Mouse (Mus musculus) layer of hippocampus, postnatal 14 days (tissue): Measurements from ENCODE around the gene Cfap45. TPM values are rescaled to one million over a fixed set of nuclear protein-coding genes. Genes with fewer than 3 reads are reported as not detected.

Source experiments
- DNase-seq, 2 experiments: peaks; one replicate each; pipeline ENCODE4 v3.0.0; 2021 to 2022; ENCODE audit warnings: low spot score in 2 of 2, mixed read lengths in 1 of 2
- long read RNA-seq, 2 experiments: library from polyadenylated mRNA; stranded (forward); transcript quantifications; one replicate each; pipeline ENCODE4 v2.0.0; 2021
- total RNA-seq, 2 experiments: library from RNA; stranded (reverse); gene quantifications; 2 replicates each; pipeline ENCODE4 v1.2.3; 2021

Gene Cfap45
- 1 to 10 TPM; 2.7 to 4.4 TPM for total RNA-seq
- long read RNA-seq, experiment 1, partial matches to known transcripts = 0 of 2 reads
- long read RNA-seq, experiment 1, other reads (novel, unspliced or antisense) = 0 of 2 reads
- long read RNA-seq, experiment 2, partial matches to known transcripts = 0 of 6 reads
- long read RNA-seq, experiment 2, other reads (novel, unspliced or antisense) = 2 of 6 reads

DNA sequence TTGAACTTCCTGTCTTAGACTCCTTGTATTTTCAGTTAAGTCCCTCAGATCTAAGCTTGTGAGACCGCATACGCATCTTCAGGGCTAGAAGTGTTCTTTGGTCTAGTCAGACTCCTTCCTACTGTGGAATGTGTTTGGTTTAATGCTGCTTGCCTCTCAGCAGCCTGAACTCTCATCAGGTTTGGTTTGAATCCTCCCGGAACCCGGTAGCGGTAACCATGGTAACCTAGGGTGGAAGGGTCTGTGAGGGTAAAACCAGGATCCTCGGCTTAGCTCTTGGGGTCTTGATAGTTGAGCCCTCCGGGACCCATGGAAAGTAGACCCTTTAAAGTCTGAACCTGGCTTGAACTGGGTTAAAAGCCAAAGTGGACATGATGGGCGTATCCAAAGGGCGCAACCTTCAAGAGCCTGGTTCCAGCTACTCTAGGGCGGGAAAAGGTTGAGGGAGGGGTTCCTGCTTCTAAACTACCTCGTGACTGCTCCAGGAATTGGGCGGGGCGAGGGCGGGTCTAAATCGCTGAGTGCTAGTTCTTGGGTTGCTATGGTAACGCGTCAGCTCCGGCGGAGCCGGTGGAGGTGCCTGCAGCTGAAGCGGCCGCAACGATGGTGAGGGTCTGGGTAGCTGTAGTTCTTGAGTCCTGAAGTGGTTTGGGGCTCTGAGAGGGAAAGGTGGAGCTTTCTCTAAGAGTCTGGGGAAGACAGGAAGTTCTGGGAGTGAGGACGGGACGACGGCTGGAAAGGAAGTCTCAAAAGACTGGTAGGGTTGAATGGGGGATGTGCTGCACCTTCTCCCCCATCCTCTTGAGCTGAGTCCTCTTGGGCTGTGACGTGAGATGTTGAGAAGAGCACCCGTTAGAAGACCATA lies at the start of gene Cfap45:
Cfap45 (plus strand) TSS at position 226 of the 865 bp plus-strand sequence.
- peak; percentile 59 to 73 for DNase-seq

DNA sequence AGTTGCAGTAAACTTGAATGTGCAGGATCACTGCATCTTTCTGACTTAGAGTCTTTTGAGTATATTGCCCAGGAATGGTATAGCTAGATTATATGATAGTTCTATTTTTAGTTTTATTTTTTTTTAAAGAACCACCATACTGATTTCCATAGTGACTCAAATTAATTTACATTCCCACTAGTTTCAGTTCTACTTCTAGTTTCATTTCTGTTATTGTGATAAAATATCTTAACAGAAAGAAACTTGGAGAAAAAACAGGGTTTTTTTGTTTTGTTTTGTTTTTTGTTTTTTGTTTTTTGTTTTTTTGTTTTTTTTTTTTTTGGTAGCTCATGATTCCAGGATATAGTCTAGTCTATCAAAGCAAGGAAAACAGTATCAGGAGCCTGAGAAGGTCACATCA lies 47.7 kb upstream of the Cfap45 start:
- no peak for DNase-seq

DNA sequence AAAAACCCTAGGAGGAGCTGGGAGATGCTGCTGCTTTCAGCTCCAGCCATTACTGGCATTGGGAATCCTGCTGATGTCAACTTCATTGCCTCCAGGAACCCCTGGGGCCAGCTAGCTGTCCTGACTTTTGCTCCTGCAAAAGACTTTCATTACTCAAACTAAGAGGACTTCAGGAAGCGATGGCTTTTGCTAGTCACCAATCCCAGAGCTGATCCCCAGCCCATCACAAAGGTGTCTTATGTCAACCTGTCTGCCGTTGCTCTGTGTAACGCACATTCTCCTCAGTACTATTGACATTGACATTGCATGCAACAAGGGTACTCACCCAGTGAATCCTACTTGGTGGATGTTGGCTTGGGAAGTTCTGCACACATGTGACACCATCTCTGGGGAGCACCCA lies 46.4 kb upstream of the Cfap45 start:
- no peak for DNase-seq

DNA sequence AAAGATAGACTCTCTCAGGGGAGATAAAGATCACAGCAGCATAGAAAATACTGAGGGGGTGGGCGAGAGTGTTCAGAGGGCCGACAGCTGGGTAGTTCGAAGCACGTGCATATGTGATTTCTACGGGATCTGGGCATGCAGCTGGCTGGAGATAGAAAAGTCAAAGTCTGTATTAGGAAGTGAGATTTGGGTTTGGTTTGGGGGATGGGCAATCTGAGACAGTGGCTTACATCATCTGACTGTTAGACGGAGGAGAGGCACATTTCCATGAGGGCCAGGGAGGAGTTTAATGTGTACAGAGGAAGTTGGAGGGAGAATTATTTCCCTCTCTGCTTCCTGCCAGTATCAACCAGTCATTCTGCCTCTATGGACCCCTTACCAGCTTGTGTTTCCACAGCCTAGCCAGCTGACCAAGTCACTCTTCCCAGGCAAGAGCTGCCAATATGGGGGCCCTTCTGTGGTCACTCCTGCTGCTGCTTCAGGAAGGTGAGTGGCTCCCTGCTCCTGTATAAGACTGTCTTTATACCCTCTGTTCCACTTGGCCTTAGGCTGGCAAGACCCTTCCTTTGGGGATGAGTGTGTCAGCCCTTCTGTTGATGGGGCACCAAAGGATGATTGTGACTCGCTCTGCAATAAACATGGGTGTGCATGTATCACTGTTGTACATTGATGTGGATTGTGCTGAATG lies 45.4 kb upstream of the Cfap45 start, which contains the start of gene Slamf9:
Slamf9 (plus strand) TSS at position 305 of the 688 bp plus-strand sequence.
- DNase-seq = no peak

DNA sequence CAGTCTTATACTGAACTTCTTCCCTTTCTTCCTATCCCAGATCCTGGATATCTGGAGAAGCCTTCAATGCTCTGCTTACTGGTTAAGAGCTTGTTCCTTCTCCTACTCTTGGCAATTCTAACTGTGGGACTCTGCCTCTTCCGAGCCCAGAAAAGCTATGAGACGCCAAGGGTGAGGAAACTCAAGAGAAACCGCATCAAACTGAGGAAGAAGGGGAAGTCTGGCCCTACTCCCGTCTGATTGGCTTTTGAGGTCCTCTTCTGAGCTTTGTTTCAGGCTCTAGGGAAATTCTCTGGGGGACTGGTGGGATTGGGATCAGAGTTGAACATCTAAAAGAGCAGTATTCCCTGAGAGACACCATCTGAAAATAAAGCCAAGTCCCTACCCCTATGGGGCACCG lies 42.6 kb upstream of the Cfap45 start:
- no peak for DNase-seq

DNA sequence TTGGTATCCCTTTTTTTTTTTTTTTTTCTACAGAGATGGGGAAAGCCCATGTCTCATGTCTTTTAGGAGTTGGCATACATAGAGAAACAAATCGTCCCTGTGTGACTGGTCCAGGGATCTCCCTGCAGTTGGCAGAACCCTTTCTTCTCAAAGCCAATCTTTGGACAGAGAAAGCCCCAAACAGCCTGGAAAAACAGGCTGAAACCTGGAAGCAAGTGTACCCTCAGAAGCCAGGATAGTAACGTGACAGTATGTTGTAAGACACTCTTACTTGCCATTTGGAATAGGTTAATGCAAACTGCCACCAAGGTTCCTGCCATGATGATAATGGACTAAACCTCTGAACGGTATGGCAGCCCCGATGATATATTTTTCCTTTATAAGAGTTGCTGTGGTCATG lies 40.2 kb upstream of the Cfap45 start:
- no peak for DNase-seq

DNA sequence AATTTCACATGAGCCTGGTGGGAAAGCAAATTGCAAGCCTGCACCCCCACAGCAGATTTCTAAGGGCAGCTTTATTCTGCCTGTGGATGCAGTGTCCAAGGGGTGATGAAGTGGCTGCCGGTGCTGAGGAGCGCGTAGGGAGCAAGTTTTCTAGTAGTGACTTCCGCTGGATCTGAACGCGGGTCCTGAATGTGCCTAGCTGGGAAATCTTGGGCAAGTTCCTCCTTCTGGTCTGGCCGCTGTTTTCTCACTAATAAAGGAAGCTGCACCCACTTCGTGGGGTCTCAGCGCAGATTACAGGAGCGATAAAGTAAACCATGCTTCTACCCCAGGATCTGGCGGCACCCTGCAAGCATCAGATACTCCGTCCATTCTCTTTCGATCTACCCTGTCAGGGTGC lies 39.5 kb upstream of the Cfap45 start:
- no peak for DNase-seq

DNA sequence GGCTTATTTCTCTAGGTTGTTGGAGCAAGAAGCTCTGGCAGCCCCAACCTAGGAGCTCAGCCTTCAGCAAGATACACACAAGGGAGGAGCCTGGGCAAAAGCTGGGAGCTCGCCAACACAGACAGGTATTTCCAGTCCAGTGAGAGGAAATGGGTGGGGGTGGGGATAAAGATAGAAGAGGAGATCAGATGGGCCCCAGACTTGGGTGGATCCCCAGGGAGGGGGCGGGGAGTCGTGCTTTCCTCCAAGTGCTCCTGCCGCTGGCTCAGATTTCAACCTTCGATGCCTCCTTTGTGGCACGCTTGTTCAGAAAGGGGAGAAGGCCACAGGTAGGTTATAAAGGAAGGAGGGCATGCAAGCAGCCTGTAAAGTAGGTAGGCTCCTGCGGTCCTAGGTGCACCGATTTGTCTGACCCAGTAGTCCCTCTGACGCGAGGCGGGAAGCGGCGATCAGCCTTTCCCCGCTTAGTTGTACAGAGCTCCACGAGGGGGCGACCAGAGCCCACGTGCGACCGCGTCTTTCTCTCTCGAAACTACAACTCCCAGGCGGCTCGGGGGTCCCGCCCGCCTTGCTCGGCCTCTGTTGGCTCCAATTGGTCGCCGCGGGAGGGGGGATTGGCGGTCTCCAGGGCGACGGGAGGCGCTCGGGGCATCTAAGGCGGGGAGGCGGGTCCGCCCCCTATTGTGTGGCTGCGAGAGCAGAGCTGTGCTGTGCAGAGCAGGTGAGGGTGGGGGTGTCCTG lies 38.9 kb upstream of the Cfap45 start, which contains the start of gene Igsf9:
Igsf9 (plus strand) TSS at position 249 of the 741 bp plus-strand sequence.
- peak; percentile 90 to 97 for DNase-seq

DNA sequence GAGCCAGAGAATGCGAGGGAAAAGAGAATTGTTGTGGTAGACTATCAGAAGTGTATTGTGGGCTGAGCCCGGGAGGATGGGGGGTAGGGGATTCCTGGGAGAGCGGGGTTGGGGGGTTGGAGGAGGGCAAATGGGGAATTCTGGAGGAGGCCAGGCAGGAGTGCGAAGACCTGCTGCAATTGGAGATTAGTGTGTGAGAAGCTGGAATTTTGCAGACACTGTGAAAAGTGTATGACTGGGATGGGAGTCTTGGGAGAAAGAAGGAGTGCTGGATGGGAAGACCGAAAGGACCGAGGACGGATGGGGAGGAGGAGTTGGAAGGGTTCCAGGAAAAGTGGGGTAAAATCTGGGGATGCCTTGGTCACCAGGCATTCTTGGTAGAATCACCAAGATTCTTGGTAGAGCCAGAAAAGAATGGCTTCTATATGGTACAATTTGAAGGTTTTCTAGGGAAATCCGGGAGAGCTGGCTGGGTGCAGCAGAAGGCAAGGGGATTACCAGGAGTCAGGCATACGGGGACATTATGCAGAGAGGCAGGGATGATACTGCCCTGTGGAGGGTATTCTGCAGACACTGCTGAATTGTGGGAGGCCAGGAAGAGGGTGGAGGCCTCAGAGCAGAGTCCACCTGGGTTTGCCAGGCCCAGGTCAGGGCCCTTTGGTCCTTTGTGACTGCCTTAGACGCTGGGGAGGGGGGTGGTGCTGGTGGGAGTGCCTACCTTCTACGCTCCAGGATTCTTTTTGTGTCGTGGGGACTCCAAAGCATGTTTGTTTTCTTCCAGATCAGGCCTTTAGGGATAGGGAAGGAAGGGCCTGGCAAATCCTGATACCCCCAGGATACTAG lies 37.9 kb upstream of the Cfap45 start:
- DNase-seq = no peak

DNA sequence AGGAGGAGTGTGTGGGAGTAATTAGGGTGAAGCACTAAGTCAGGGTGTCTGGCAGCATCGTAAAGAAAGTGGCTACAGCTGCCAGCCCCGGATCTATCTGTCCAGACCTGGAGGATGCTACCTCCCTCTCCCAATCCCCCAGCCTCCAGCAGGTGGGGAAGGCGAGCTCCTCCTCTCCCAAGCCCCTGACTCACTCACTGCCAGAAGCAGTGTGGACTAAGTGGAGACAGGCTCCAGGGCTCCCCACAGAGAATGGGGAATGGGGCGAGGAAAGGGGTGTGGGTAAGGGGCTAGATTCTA lies 37.3 kb upstream of the Cfap45 start:
- DNase-seq = peak in 1 of 2 experiments; percentile 2

DNA sequence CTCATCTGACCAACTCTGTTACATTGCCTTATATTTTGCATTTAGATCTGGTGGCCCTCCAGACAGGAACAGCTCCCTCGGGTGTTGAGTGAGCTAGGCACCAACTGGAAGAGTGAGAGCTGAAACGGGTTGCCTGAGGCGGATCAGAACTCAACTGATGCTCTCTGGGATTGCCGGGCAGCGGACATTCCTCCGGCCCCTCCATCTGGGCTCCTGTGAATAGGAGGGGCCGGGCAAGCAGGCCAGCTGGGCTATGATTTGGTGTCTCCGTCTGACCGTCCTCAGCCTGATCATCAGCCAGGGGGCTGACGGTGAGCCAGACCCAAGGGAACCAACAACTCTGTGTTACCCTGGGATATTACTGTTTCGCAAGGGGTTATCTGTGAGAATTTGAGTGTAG lies 36.4 kb upstream of the Cfap45 start:
- no peak for DNase-seq

DNA sequence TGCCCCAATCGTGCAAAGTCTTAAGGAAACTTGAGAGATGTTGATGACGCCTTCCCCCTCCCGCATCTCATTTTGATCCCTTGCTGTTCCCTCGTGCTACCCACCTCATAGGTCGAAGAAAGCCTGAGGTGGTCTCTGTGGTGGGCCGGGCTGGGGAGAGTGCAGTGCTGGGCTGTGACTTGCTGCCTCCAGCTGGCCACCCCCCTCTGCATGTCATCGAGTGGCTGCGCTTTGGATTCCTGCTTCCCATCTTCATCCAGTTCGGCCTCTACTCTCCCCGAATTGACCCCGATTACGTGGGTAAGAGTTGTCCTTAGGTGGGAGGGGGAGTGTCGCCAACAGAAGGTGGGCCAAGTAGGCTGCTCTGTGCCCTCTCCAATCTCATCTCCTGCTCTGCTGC lies 35.9 kb upstream of the Cfap45 start:
- DNase-seq = no peak

DNA sequence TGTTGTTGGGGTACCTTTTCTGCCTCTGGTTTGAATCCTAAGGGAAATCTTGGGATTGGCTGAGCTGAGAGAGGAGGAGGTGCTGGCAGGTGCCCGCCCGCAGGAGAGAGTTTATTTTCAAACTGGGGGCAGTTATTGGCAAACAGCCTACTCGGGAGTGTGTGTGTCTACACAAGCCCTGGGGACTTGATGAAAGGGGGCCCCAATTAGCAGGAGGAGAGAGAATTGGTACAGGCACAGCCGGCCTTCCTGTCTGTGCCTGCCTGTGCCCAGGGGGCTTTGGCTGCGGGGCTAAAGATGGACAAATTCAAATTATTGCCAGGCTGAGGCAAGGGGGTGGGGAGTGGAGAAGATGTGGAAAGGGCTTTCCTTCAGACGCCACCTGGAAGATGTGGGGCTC lies 34.8 kb upstream of the Cfap45 start:
- no peak for DNase-seq

DNA sequence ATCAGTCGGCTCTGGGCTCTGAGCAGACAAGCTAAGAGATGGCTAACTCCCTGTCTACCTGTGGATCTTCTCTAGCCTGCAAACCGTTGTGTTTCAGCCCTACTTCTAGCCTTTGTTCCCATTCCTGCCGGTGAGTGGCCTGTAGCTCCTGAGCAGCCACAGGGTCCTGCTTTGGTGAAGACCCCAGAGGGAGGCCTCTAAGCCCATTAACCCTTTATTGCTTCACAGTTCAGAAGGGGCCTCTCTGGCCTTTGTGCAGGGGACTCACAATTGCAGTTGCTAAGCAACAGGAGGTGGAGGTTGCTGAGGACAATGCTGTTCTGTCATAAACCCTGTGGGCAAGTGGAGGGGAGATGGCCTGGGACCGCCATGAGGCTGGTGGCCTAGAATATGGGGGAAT lies 34.4 kb upstream of the Cfap45 start:
- no peak for DNase-seq

DNA sequence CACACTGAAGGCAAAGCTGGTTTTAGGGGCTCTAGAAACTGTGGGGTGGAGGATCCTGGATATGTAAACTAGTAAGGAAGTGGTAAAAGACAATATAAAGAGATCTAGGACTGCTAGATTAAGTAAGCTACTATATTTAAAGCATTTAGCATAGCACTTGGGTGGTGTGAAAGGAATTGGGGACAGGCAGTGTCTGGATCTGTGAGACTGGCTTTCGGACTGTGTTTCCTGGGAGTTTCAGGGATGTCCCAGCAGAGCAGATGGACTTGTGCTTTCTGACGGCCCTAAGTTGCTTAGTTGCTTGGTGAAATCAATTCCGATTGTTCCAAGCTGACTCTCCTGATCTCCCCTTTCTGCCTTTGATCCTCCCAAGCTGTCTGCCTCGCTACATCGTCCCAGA lies 34.0 kb upstream of the Cfap45 start:
- no peak for DNase-seq

DNA sequence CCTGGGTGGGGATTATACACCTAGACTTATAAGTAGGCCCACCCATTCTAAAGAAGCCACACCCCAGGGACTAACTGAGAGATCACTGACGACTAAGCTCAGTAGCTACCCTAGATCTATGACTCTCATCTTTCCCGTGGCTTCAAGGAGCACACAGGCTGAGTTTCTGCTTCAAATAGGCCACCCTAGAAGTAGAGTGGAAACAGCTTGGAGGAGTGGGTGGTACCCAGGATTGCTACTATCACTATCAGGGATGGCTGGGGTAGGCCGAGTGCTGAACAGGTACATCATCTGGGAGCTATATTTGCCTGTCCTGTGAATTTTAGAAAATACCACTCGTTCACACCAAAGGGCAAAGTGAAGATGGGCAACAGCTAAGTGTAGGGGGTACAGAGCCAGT lies 32.7 kb upstream of the Cfap45 start:
- no peak for DNase-seq

DNA sequence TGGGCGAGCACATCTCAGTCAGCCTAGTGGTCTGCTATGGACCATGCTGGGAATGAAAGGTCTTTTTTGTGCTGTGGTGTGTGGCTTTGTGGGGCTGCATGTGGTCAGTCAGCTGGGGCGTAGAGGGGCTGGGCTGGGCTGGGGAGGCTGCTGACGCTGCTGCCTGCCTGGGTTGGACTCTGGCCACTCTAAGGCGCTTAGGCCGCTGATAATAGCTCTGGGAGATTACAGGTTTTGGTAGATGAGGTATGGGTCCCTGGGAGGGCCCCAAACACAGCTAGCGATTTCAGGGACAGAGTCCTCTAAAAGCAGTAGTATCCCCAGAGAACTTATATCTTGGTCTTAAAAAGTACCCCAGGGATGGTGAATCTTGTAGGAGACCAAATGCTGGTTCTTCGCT lies 31.8 kb upstream of the Cfap45 start:
- no peak for DNase-seq

DNA sequence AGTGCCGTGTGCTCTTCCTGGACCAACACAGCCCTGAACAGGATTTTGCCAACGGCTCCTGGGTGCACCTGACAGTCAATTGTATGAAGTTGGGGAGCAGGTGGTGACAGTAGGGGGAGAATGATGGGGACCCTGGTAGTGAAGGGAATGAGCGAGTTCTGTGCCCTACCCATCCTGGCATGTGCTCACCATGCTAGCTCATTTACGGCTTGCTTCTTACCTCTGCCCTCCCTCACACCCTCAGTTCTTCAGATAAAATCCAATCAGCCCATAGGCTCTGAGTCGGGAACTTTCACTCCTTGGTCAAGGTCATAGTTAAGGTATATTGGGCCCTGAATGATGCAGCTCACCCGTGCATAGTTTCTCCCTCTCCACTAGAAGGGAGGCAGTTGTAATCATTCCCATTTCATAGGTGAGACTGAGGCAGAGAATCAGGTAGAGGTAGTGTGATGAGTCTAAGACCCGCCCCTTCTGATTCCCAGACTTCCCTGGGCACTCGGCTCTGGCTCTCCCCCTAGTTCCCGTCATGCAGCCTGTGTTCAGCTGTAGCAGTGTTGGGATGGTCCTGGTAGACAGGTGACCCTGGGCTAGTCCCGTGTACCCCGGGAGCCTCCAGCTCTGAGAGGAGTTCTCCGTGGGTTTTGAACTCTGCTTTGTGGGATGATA lies 30.9 kb upstream of the Cfap45 start:
- DNase-seq = no peak

DNA sequence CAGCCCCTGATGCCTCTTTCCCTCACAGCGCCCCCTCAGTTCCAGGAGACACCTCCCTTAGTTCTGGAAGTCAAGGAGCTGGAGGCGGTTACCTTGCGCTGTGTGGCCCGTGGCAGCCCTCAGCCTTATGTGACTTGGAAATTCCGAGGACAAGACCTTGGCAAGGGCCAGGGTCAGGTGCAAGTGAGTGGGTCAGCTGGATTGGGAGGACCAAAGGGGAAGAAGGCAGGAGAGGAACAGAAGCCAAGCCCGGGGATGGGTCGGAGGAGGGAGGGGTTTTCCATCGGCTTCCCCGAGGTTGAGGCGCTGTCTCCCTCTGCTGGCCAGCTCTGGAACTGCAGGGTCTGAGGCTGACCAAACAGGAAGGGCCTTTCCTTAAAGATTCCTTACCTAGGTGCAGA lies 30.3 kb upstream of the Cfap45 start:
- DNase-seq = peak; percentile 86 to 87

DNA sequence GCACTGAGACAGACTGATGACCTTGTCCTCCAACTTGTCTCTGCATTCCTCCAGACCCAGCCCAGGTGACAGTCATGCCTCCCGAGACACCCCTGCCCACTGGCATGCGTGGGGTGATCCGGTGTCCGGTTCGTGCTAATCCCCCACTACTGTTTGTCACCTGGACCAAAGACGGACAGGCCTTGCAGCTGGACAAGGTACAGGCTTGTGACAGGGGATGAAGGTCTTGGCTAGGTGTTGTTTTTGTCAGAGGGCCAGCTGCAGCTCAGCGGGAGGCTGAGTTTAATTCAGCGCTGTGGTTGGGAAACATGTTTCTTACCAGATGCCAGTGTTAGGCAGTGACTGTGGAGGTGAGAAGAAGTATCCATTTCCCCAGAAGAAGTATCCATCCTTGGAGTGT lies 28.6 kb upstream of the Cfap45 start:
- no peak for DNase-seq
